Mouse (Mus musculus) urinary bladder, postnatal 14 days (tissue): Measurements from ENCODE around the gene Ece2.

Experiments used
- DNase-seq: peaks from one replicate; pipeline ENCODE4 v3.0.0; 2021; ENCODE audit warnings: low spot score

Gene Ece2

DNA sequence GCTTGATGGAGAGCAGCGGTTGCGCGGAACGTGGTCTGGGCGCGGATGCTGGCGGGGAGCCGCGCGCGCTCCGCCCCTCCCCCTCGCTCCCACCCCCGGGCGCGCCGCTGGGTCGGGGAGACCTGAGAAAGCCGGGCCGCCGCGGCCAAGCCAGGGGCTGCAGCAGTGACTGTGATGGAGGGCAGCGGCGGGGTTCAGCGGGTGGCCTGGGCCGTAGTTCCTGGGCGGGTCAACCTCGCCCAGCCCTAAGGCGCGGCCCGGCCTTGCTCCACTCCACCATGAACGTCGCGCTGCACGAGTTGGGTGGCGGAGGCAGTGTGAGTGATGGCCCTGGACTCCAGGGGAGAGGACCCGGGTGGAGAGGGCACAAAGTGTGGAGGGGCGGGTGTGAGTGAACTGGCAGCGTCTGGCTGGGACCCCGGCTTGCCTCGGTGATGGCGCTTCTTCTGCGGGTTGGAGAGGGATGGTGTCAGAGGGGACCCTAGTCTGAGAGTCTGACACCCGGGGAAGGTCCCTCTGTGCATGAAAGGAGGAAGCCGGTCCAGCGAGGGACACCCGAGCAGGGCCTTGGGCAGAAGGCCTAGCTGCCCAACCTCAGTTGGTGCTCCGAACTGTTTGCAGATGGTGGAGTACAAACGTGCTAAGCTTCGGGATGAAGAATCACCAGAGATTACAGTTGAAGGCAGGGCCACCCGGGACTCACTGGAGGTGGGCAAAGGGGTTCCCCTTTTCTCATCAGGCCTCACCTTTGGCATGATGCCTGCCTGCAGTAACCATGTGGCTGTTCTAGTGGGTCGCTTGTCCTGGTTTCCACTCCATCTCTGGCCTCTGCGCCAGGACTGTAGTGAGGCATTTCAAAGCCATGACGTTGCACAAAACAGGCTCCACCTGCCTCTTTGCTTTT, at the start of gene Ece2:
Ece2 (plus strand) TSS at position 98 of the 904 bp plus-strand sequence.
- DNase-seq: no peak

DNA sequence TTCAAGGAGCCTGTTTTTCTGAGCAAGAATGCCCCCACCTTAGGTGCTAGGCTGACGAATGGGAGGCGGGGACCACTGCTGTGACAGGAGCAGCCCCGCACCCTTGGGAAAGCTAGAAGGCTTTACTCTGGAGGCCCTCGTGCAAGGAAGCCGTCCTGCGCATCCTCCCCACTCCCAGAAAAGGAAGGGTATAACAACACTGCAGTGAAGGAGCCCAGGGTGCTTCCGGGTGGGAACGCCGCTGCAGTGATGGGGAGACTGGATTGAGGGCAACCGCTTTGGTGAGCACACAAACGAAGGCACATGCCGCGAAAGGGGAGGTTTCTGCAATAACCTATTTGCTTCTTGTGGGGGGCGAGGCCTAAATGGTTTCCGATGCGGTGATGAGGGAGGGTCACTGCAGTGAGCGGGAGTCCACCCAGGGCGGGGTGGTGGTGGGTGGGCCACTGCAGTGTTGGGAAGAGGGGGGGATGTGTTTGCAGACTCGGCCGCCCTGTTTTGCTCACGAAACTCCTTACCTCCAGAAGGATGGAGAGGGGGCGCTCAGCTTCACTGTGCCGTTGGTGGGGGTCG, 40.2 kb upstream of the Ece2 start, which contains the start of gene Vwa5b2:
Vwa5b2 (plus strand) TSS at position 106 of the 573 bp plus-strand sequence.
- DNase-seq: no peak

DNA sequence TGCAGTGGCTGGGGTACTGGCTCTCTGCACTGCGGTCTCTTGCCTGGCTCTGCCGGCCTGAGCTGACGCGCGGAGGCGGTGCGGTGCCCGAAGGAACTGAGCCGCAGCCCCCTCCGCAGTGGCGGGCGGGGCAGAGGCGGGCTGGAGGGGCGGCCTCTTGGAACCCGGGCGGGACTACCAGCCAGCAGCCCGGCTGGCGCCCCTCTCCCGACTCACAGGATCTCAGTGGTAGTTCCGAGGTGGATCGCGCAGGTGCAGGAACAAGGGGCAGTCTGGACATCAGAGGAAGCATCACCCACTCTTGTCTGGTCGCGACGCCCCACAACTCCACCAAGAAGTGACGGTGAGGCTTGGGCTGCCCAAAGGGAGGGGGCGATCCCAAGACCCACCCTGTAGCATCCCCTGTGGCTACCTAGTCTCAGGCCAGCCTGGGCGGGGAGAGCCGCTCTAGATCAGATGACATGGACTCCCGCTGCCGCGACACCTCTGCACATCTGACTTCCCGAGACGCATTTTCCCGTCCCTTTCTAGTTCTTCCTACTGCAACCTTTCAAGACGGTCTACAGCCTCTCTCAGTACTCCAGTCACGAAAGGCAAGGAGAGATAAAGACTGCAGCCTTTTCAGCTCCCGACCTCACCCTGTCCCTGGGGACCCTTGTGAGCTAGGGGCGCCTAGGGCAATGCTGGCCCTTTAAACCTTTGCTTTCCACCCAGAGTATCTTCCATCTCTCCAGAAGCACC, 39.5 kb upstream of the Ece2 start:
- peak; percentile 19 for DNase-seq

DNA sequence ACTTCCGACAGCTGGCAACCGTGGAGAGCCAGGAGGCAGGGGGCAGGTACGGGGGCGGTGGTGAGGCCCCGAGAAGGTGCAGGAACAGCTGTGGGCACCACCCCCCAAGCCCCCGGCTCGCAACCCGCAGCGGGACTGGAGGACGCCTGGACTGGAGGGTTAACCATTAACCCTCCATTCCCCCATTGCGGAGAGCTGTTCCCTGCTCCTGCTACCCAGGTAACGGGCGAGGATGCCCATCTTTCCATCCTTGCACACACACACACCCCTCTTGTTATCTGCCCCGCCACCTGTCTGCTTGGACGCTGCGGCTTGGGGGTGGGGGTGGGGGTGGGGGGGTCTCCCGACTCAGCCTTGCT, 39.0 kb upstream of the Ece2 start:
- no peak for DNase-seq

DNA sequence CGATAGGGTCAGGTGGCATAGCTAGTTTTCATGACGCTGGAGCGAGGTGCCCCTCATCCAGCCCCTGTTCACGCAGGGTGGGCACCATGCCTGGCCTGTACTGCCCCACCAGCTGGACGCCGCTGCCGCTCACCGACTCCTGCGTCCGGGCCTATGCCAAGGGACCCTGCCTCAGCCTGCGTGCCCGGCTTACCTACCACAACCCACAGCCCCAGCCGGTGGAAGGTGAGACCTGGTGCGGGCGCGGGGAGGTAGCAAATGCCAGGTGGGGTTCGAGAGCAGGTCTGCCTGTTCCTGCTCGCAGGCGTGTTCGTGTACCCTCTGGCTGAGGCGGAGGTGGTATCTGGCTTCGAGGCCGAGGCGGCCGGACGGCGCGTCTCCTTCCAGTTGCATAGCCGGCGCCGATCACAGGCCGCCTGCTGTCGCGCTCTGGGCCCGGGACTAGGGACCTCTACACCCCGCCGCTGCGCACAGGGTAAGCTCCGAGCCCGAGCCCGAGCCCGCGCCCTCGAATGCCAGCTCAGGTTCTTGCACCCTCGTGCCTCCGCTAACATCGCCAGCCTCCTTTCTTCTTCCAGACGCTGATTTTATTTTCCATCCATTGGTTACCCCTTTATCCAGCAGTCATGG, 38.4 kb upstream of the Ece2 start:
- DNase-seq: no peak

DNA sequence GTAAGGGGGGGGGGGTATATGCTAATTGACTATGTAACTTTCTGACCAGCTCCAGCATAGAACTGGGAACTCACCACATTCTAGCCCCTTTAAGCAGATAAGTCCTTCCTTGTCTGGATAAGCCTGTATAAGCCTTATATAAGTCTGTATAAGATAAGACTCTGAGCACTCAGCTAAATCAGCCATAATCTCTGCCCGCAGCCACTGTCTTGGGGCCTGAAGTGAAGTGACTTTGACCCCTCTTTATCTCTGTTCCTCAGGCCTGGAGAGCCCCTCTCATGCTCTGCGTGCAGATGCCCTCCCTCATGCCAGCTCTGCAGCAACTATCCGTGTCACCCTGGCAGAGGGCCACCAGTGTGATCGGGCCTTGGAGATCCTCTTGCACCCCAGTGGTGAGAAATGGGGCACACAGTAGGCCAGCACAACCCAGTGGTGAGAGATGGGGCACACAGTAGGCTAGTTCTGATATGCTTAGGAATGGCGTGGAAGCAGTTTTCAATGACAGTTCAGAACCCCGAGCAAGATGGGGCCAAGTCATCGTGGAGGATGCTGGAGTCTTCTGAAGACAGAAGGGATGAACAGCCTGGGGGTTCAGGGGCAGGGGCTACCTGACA, 34.5 kb upstream of the Ece2 start:
- no peak for DNase-seq

DNA sequence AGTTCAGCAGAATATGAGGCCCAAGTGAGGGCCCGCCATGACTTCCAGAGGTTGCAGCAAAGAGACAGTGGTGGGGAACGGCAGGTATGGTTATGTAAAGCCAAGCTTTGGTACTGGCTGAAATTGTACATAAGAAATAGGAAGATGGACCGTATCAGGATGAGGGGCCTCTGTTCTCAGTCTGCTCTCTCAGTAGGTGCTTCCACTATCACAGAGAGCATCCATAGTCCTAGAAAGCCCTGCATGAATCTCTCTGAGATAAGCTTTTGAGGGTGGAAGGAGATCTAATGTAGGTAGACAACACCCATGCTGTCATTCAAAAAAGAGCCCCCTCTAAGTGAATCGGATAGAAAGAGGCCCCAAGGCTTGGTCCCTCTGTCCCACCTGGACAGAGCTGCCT, 33.9 kb upstream of the Ece2 start:
- DNase-seq: no peak

DNA sequence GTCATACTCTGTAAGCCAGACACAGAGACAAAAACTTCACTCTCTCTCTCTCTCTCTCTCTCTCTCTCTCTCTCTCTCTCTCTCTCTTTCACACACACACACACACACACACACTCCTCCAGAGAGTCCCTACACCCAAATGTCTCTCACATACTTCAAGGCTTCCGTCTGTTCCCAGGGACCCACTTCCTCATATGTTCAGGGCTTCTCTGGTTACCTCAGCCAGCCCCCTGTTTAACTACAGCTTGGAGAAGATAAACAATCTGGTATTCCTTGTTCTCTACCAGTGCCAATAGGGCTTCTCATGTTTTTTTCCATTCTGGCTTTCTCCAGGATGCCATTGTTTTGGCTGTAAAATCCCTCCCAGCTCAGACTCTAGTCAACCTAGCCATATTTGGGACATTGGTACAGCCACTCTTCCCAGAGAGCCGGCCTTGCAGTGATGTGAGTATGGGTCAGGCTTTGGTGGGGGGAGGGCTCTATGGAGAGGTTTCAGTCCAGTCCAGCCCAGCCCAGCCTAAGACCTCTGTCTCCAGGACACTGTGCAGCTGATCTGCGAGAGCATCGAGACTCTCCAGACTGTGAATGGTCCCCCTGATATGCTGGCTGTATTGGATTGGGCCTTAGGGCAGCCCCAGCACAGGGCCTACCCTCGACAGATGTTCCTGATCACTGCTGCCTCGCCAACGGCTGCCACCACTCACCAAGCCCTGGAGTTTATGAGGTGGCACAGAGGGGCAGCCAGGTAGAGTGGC, 32.8 kb upstream of the Ece2 start:
- no peak for DNase-seq

DNA sequence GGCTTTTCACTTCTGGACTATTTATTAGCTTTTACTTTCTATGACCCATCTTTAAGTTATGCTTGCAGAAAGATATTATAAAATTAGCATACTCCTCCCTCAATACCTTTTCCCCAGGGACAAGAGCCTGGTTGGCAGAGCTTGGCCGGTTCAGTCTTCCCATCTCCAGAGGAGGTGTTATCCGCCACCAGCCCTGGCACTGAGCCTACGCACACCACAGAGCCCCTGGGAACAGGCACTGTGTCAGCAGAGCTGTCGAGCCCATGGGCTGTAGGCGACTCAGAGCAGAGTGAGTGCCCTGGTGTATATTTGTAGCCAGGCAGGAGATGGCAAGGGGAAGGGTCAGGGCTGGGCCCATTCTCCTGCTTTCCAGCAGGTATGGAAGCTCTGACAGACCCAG, 29.1 kb upstream of the Ece2 start:
- no peak for DNase-seq

DNA sequence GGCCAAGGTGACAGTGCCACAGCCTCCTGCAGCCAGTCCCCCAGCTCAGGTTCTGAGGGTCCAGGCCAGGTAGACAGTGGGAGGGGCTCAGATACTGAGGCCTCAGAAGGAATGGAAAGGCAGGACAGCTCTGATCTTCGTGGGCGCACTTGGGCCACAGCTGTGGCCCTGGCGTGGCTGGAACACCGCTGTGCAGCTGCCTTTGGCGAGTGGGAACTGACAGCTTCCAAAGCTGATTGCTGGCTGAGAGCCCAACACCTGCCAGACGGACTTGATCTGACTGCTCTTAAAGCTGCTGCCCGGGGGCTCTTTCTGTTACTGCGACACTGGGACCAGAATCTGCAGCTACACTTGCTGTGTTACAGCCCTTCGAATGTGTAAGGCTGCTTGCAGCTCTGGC, 24.9 kb upstream of the Ece2 start:
- DNase-seq: no peak

DNA sequence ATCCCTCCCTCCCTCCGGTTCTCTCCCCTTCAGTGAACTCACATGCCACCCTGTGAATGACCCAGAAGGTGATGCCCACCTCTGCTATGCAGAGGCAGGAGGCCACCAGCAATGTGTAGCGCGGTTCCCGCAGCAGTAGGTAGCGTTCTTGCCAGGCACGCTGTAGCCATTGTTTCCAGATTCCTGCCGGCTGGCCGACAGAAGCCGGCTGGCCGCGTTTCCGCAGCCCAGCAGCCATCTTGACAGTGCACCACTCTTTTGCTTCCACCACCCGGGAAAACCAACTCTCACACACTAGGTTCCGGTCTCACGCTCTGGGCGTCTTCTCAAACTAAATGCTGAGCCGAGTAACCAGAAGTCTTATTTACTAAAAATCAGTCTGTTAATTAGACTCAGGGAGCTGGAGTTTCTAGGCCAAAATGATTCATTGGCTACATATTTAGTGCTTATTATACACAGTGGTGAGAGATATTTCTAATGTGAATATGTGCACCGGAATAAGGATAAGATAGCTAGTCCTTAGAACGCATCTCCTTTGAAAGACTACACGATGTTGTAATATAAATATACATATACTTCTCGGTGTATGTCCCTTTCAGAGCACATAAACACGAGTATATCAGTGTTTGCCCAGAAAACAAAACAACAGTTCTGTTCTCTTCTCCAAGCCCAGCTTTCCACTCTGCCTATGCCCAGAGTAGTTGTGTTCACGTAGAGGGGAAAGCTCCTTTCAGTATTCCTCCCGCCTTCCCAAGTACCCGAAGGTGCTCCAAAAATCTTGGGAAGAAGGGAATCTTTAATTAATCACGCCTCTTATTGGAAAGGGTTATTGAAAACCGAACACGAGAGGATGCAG, 18.9 kb upstream of the Ece2 start:
- DNase-seq: peak; percentile 67

DNA sequence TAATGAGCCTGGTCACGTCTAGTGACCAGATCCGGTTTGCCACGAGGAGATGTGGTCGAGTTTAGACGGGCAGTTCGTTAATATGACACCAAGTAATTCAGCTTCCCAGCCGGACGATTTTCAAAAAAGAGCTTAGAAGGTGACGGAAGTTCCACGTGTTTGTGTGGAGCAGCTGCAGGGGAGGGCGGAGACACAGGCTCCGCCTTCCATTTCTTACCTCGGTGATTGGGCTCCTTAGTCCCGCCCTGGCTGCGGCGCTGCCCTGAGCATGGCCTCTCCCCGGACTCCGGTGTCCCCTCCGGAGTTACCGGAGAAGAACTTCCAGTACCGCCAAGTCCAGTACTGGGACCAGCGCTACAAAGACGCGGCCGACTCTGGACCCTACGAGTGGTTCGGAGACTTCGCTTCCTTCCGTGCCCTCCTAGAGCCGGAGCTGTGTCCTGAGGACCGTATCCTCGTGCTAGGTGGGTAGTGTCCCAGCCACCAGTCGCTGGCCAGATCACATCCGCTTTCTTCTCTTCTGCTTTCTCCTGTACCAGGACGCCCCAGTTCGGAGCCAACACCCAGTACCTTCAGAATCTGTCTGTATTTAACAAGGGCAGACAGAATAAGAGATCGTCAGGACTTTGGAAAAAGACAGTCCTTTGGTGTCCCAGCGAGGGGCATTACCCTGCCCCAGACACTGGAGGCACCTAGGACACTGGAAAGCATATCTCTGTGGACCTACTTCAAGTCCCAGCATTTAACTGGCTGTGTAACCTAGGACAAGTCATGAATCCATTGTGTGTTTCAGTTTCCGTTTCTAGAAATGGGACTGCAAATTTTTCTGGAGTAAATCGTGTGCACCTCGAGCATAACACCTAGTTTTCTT, 18.0 kb upstream of the Ece2 start, which contains the start of the genes Eef1akmt4, Gm49333 and Alg3:
Eef1akmt4 (plus strand) TSS at position 237 of the 871 bp plus-strand sequence.
Gm49333 (plus strand) TSS at position 254 of the 871 bp plus-strand sequence.
Alg3 (minus strand) TSS at position 379 of the 871 bp plus-strand sequence.
- peak; percentile 85 for DNase-seq

DNA sequence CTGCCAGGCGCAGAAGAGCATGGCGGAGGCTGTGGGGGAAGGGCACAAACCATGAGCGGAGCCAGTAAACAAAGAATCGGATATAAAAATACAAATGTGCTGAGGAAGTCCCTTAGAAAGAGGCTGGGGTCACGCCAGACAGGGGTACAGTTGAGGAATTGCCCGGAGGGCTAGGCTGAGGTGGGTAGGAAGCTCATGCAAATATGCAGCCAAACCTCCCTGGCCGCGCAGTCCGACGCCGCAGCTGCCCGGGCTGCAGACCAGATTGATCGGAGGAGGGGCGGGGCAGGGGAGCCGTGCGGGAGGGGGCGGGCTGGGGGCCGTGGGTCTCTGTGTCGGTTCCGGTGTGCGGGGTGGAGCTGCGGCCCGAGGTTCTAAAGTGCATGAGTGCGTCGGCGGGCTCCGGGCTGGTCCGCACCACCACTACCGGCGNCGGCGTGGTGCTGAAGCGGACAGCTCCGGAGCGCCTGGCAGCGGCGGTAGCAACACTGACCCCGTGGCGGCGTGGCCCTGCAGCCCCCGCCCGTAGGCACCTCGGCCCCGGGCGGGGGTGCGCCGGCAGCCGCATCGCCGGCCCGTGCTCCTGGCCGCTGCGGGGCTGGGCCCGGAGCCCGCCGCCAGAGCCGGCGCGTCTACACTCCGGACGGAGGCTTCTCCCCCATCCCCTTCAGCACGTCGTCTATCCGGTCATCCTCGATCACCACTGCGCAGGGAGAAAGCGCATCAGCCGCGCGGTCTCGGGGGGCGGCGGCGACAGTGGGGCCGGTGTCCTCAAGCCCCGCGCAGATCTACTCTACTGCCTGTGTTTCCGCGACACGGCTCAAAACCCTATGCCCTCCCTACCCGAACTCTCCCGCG, 9.9 kb upstream of the Ece2 start:
- no peak for DNase-seq

DNA sequence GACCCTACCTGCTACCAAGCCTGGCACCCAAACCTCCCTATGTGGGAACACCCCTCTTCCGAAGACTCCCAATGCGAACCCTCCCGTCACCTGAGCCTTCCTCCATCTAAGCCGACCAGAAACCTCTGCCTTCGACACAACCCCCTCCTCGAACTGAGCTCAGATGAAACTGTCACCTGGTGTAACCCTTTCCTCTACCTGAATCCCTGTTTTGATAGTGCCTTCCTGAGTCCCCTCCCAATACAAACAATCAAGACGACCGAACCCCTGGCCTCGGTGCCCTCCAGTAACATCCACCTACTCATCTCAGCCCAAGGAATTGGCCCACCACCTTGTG, 9.3 kb upstream of the Ece2 start:
- no peak for DNase-seq

DNA sequence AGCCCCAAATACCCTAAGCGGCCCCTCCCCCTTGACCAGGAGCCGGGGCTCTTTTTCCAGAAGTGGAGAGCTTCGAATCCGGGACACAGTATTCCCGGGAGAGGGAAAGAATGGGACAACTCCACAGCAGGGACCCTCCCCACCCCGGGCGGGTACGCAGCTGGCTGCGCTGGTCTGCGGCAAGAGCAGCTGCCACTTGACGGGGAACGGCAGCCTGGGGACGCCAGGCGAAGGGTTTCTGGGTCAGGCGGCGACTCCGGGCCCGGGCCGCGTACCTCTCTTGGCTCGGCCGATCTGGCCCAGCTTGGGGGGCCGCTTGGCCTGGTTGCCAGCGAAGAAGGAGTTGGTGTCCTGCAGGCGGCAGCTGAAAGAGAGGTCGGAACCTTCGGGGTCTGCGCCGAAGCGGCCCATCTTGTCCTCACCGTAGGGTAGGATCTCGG, 8.9 kb upstream of the Ece2 start:
- DNase-seq: no peak

DNA sequence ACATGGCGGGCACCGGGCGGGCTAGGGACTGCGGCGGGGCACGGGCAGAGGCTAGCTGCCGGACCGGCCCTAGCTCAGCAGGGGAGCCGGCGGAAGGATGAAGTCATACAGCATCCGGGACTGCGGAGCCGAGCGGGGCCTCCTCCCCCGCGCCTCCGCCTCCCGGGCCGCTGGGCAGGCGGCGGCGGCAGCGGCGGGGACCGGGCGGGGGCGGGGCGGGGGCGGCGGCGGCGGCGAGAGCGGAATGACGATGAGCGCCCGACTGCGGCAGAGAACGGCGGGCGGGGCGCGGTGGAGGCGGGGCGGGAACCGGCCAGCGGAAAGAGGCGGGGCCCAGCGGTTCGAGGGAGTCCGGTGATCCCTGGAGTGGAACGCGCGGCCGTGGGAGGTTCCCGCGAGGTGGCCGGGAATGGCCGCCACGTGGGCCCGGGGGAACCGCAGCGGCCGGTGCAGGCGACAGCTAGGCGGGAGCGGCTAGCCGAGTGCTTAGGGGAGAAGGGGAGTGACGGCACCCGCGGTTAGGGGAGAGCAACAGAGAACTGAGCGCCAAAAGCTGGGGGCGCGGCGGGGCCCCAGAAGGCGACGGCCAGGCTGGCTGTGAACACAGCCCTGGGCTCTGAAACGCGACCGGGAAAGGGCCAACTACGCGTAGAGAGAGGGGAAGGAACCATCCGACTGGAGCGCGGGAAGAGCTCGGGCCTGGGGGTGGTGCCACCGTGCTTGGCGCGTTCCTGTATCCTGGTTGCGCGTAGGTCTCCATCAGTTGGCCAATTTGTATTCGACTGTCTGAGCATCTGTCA, 8.2 kb upstream of the Ece2 start, which contains the start of gene Camk2n2:
Camk2n2 (minus strand) TSS at position 97 of the 800 bp plus-strand sequence.
- peak; percentile 58 for DNase-seq
